Mouse (Mus musculus) C2C12 (cell line): ENCODE measurements at regions not wholly inside any gene's neighbourhood (a gene's known extent, or its start where the extent isn't known, plus 50 kb on each side); places are given as distances from the start of the nearest gene placed in this dataset.

Experiments used
- H3K27me3 ChIP-seq: one replicate; pipeline ENCODE4 v1.6.1; 2011; ENCODE audit not compliant: control insufficient read depth, insufficient read depth, insufficient read length
- H3K36me3 ChIP-seq: one replicate; pipeline ENCODE4 v1.6.1; 2011; ENCODE audit not compliant: control insufficient read depth, insufficient read depth
- H3K4me3 ChIP-seq: one replicate; pipeline ENCODE4 v1.5.1; 2011; ENCODE audit warnings: mild to moderate bottlenecking, control low read depth; ENCODE audit not compliant: poor library complexity, insufficient read depth, severe bottlenecking
- H3K79me2 ChIP-seq: one replicate; pipeline ENCODE4 v1.6.1; 2011; ENCODE audit not compliant: control insufficient read depth, insufficient read depth
- H3K79me3 ChIP-seq: one replicate; pipeline ENCODE4 v1.6.1; 2011; ENCODE audit warnings: low read depth, control low read depth
- H3ac ChIP-seq: one replicate; pipeline ENCODE3; 2011; ENCODE audit warnings: low read depth; ENCODE audit not compliant: control insufficient read depth, insufficient read length
- CEBPB ChIP-seq: IDR thresholded peaks from one replicate; pipeline ENCODE4 v1.6.1; 2011; ENCODE audit warnings: low read depth, mild to moderate bottlenecking, control low read depth, moderate library complexity
- CTCF ChIP-seq: IDR thresholded peaks from one replicate; pipeline ENCODE4 v1.5.1; 2011; ENCODE audit not compliant: control insufficient read depth, insufficient read depth, insufficient read length
- FOSL1 ChIP-seq: IDR thresholded peaks from one replicate; pipeline ENCODE4 v1.8.0; 2011; ENCODE audit warnings: mild to moderate bottlenecking, low read length; ENCODE audit not compliant: poor library complexity, insufficient read depth, severe bottlenecking
- MAX ChIP-seq: IDR thresholded peaks from one replicate; pipeline ENCODE4 v1.6.1; 2011; ENCODE audit warnings: mild to moderate bottlenecking, control low read depth
- MYOD1 ChIP-seq: IDR thresholded peaks from one replicate; pipeline ENCODE4 v1.6.1; 2011; ENCODE audit warnings: low read depth; ENCODE audit not compliant: control insufficient read depth, insufficient read length
- MYOG ChIP-seq: IDR thresholded peaks from one replicate; pipeline ENCODE4 v1.6.1; 2011; ENCODE audit not compliant: control insufficient read depth, insufficient read length; ENCODE audit errors: extremely low read depth
- USF1 ChIP-seq: IDR thresholded peaks from one replicate; pipeline ENCODE4 v1.6.1; 2011; ENCODE audit warnings: low read depth, mild to moderate bottlenecking, control low read depth, moderate library complexity

- Histone ChIP-seq H3K79me2 (no peaks in the 10 kb centered on the region), H3K36me3 (no peaks in the 10 kb centered on the region), H3K27me3 (no peaks in the 10 kb centered on the region), H3K79me3 (no peaks in the 10 kb centered on the region), H3K4me3 (no peak overlapping the region), H3ac (no peak overlapping the region)
- no peak for TF ChIP-seq USF1
- TF ChIP-seq MYOD1 = no peak
- no peak for TF ChIP-seq MYOG
- TF ChIP-seq MAX = no peak
- TF ChIP-seq CTCF = no peak
- TF ChIP-seq FOSL1 = no peak
- no peak for TF ChIP-seq CEBPB
These were observed 190.5 kb upstream of the Nt5c1b start for GRCm38 (mm10) chr12:10179147-10179814.

GRCm38 (mm10) chr12:10179815-10180468 is 189.8 kb upstream of the Nt5c1b start:
- Histone ChIP-seq H3ac (no peak overlapping the region), H3K79me2 (no peaks in the 10 kb centered on the region), H3K27me3 (no peaks in the 10 kb centered on the region), H3K79me3 (no peaks in the 10 kb centered on the region), H3K4me3 (no peak overlapping the region), H3K36me3 (no peaks in the 10 kb centered on the region)
- no peak for TF ChIP-seq MYOD1
- no peak for TF ChIP-seq FOSL1
- no peak for TF ChIP-seq USF1

- no peak overlapping the region for H3ac ChIP-seq
- H3K79me3 ChIP-seq = no peaks in the 10 kb centered on the region
- H3K27me3 ChIP-seq = no peaks in the 10 kb centered on the region
- no peaks in the 10 kb centered on the region for H3K79me2 ChIP-seq
- TF ChIP-seq CTCF (no peak), MAX (no peak), FOSL1 (no peak), CEBPB (no peak), MYOG (no peak), USF1 (no peak), MYOD1 (no peak)
- no peaks in the 10 kb centered on the region for H3K36me3 ChIP-seq
- no peak overlapping the region for H3K4me3 ChIP-seq
These were observed 187.2 kb upstream of the Nt5c1b start for GRCm38 (mm10) chr12:10182589-10182988.

- no peak overlapping the region for H3K4me3 ChIP-seq
- no peaks in the 10 kb centered on the region for H3K79me2 ChIP-seq
- H3ac ChIP-seq = no peak overlapping the region
- H3K36me3 ChIP-seq = no peaks in the 10 kb centered on the region
- no peaks in the 10 kb centered on the region for H3K27me3 ChIP-seq
- no peaks in the 10 kb centered on the region for H3K79me3 ChIP-seq
- no peak for TF ChIP-seq USF1
- TF ChIP-seq MYOD1 = no peak
These were observed 183.2 kb upstream of the Nt5c1b start for GRCm38 (mm10) chr12:10186576-10186975.

- TF ChIP-seq MYOD1 (no peak), USF1 (no peak), FOSL1 (no peak), CEBPB (no peak), MAX (no peak), CTCF (no peak), MYOG (no peak)
- Histone ChIP-seq H3K79me3 (no peaks in the 10 kb centered on the region), H3K36me3 (no peaks in the 10 kb centered on the region), H3K79me2 (no peaks in the 10 kb centered on the region), H3K27me3 (no peaks in the 10 kb centered on the region), H3ac (no peak overlapping the region), H3K4me3 (no peak overlapping the region)
These were observed 180.0 kb upstream of the Nt5c1b start for GRCm38 (mm10) chr12:10189746-10190145.

GRCm38 (mm10) chr12:10197906-10198460 is 171.8 kb upstream of the Nt5c1b start:
- no peaks in the 10 kb centered on the region for H3K27me3 ChIP-seq
- no peaks in the 10 kb centered on the region for H3K79me2 ChIP-seq
- H3K36me3 ChIP-seq = no peaks in the 10 kb centered on the region
- H3K4me3 ChIP-seq = no peak overlapping the region
- H3K79me3 ChIP-seq = no peaks in the 10 kb centered on the region
- H3ac ChIP-seq = no peak overlapping the region
- TF ChIP-seq CEBPB = no peak
- no peak for TF ChIP-seq MYOG
- no peak for TF ChIP-seq FOSL1
- TF ChIP-seq MYOD1 = no peak
- TF ChIP-seq MAX = no peak
- no peak for TF ChIP-seq CTCF
- TF ChIP-seq USF1 = no peak
